Mouse (Mus musculus) heart, postnatal 10 days (tissue): Measurements from ENCODE around the gene C2cd6. TPM values are rescaled to one million over a fixed set of nuclear protein-coding genes. Genes with fewer than 3 reads are reported as not detected.

Experiments used
- DNase-seq, 2 experiments: peaks; one replicate each; pipeline ENCODE4 v3.0.0; 2021
- intact Hi-C: fragments of 180-260 bp; cut with DNase I; formaldehyde crosslinking; loops from one replicate; pipeline ENCODE4 v1.15.1; 2025
- total RNA-seq, 2 experiments: library from RNA; stranded (reverse); gene quantifications; 2 replicates each; pipeline ENCODE4 v1.2.3; 2021

C2cd6 gene
- total RNA-seq = not detected

GRCm38 (mm10) chr1:59094705-59095104 is at the start of gene C2cd6:
TSS of gene C2cd6 (minus strand) at chr1:59094900.
- DNase-seq = no peak
- intact Hi-C loops = no loop called here

DNA sequence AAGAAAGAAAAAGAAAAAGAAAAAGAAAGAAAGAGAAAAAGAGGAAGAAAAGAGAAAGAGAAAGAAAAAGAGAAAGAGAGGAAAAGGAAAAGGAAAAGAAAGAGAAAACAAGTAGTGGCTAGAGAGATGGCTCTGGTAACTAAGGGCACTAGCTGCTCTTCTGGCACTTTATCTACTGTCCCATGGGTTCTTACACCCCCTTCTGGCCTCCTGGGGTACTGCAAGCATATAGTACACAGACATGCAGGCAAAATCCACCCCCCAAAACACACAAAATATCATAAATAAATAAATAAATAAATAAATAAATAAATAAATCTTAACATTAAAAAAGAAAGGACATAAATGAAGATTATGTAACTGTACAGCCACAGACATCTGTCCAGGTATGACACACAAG is 48.1 kb upstream of the C2cd6 start:
- DNase-seq = peak; percentile 60 to 75
- intact Hi-C loops = loop anchor here (1.0 to 2.0 kb wide), 3 partner anchors 74 to 373 kb away; no protein-coding TSS in a partner anchor

DNA sequence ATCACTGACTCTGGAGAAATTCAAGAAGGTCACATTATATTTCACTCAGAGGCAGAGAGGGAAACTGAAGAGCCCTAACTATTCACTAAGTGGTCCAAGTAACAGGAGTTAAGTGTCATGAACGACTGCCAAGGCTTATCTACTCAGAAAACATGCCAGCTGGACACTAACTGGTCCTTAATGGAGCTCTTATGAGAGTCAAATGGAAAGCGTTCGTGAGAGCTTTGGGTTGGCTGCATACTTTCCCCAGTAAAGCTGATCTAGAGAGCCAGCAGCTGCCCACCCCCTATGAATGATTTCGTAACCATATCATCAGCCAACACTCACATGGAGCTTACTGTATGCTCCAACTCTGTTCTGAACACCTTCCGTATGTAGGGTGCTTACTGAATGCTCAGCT is 39.7 kb upstream of the C2cd6 start:
- intact Hi-C loops = no loop called here
- peak; percentile 54 to 64 for DNase-seq

GRCm38 (mm10) chr1:59128879-59129278 is 34.2 kb upstream of the C2cd6 start:
- intact Hi-C loops = no loop called here

DNA sequence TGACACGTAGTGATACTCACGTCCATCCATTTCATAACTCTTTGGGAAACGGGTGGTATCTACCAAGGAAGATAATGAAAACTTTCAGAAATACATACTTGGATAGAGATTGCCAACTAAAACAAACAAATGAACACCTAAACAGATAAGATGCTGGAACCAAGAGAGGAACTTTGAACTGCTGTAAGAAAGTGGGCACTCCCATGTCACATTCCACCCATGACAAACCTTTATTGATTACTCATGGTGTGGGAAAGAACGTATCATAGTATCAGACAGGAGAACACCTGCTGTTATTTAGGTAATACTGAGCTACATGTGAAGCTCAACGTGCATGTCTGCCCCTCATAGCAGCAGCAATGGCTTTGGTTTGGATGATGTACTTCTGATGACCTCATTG is 30.9 kb upstream of the C2cd6 start:
- DNase-seq = no peak
- intact Hi-C loops = no loop called here

More at GRCm38 (mm10) chr1:59128879-59129278, 34.2 kb upstream of the C2cd6 start:
- DNase-seq = no peak

DNA sequence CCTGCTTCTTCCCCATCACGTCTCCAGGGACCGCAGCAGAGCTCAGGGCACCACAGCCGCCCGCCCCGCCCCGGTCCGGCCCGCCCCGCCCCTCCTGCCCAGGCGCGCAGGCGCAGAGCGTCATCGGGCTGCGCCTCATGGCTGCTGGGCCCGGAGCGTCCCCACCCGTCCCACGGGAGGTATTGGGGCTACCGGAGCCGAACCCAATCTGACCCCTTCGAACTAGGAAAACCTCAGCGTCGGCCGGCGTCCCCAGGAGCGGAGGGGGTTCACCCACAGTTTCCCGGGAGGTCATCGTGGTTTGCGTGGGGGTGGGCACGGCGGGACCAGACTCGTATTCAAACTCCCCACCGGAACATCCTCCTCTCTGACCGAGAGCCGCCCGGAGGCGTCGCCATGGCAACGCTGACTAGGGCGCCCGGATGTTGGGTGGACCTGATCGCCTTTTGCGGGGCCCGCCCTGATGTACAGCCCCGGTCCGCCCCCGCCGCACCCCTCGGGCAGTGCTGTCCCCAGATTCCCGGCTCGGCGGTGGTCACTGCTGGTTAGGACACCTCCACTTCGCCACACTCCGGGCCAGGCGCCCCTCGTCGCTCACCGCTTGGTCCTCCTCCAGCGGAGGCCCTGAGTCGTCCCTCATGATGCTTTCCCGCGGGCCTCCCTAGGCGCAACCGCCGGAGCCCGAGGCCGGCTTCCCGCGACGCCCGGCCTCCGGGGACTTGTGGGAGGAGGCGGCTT is 25.2 kb upstream of the C2cd6 start, which contains the start of gene Tmem237:
TSS of gene Tmem237 (minus strand) at position 689 of the 738 bp plus-strand sequence.
- DNase-seq = peak; percentile 92 to 93
- intact Hi-C loops = no loop called here

- intact Hi-C loops = no loop called here
Measured at GRCm38 (mm10) chr1:59110524-59110923, 15.8 kb upstream of the C2cd6 start.

DNA sequence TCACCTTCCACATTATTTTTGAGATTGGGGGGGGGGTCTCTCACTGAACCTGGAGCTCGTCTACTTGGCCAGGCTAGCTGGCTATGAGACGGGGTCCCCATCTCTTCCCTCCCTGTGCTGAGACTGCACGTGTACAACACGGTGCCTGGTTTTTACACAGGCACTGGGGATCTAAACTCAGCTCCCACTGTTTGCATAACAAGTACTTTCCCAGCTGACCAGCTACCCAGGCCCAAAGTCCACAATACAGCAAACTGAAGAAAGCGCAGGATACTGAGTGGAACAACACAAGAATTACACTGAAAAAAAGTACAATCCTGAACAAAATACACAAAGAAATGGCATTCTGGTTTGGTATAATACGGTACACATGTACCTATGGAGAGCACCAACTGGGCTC is 7.4 kb upstream of the C2cd6 start:
- intact Hi-C loops = no loop called here

More at GRCm38 (mm10) chr1:59110524-59110923, 15.8 kb upstream of the C2cd6 start:
- no peak for DNase-seq

DNA sequence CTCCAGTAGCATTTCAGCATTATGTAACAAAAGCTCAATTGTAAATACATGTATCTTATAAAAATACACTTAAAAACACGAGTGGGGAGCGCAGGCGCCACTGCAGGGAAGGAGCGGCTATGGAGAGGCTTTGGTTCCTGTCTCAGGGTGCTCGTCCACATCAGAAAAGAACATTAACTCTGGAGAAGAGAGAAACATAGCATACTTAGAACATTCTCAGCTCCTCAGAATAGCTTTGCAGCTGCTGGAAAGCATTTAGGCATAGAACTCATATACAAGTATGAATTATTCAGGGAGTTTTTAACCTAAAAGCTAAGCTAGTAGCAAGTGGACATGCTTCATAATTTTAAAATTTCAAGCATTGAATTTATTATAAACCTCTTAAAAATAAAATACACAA is 6.3 kb upstream of the C2cd6 start:
- no peak for DNase-seq
- intact Hi-C loops = no loop called here

More for the DNA sequence above, 7.4 kb upstream of the C2cd6 start:
- DNase-seq = no peak

- DNase-seq = peak; percentile 9 to 10
- intact Hi-C loops = no loop called here
Measured at GRCm38 (mm10) chr1:59070867-59071266, 23.8 kb downstream of the C2cd6 start.

DNA sequence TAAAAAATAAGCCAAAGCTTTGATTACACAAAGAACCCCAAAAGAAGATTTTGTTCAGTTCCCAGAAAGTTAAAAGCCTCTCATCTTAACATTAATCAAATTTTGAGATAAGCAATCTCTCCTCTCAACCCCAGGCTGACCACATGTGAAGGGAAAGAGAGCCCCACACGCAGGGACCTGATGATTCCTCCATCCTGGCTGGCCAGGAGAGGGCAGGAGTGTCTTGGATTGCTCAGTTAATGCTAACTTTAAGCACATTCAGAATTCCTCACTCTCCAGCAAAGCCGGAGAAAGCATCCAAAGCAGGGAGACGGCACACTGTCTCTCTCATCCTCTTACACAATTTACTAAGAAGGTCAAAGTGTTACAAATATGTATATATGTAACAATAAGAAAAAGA is 26.7 kb downstream of the C2cd6 start:
- peak; percentile 25 to 45 for DNase-seq
- intact Hi-C loops = loop anchor here (1.0 to 2.0 kb wide), 2 partner anchors 75 to 170 kb away; no protein-coding TSS in a partner anchor

DNA sequence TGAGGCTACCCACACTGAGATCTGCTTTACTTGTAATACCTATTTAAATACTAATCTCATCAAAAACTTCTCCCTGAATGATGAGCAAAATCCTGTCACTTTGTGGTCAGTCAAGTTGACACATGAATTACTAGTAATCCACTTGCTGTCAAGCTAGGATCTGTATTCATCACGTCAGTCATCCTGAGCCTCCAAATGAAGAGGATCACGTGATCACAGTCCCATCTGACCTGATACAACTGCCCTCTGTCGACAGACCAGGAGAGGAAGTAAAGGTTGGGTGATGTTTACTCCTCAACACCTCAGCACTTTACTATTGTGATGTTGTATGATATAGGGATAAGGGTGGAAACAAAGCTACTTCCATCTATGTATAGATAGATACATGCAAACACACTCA is 31.0 kb downstream of the C2cd6 start:
- no peak for DNase-seq
- intact Hi-C loops = no loop called here

DNA sequence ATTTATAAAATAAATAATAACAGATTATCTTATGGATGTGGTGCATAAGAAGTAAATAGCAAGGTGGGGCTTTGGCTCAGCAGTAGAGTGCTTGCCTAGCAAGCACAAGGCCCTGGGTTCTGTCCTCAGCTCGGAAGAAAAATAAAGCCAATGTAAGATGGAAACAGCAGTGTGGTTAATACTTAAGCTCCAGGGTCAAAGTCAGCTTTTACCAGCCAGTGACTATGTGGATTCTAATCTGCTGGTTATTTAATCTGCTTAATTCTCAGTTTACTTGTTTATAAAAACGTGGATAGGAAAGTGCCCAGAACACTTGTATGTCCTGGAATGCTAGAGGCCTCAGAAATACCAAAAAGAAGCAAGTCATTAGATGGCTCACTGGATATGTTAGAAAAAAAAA is 37.7 kb downstream of the C2cd6 start:
- intact Hi-C loops = no loop called here
- no peak for DNase-seq

GRCm38 (mm10) chr1:59051306-59051705 is 43.4 kb downstream of the C2cd6 start:
- intact Hi-C loops = no loop called here
- DNase-seq = no peak

GRCm38 (mm10) chr1:59037723-59038122 is 57.0 kb downstream of the C2cd6 start:
- DNase-seq = no peak
- intact Hi-C loops = no loop called here

GRCm38 (mm10) chr1:59021556-59021955 is 73.1 kb downstream of the C2cd6 start:
- intact Hi-C loops = no loop called here
- no peak for DNase-seq

DNA sequence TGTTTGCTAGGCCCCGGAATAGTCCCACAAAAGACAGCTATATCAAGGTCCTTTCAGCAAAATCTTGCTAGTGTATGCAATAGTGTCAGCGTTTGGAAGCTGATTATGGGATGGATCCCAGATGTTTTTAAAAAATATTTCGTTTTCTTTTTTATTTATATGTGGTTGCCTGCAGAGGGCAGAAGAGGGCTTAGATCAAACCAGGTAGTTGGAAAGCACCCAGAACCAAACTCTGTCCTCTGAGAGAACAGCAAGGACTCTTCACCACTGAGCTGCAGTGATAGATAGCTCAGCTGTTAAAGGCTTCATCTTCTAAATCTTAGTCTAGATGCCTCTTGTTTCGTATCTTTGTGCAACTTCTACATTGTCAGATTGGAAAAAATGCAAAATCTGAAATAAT is 85.5 kb downstream of the C2cd6 start:
- peak; percentile 22 to 43 for DNase-seq
- intact Hi-C loops = loop anchor here (5.0 kb wide), 1 partner anchor 228 kb away; the partner anchor contains the start of gene Als2

Other genes with a start within 250 kb of the C2cd6 start
- 100 to 1,000 TPM; 155 to 161 TPM for gene Trak2, start 121.5 kb downstream of the C2cd6 start, total RNA-seq
- gene Stradb, start 121.4 kb downstream of the C2cd6 start, total RNA-seq = 10 to 100 TPM; 39.6 to 40.7 TPM
- 1 to 10 TPM; 4.3 to 6.2 TPM for gene Tmem237, start 25.5 kb upstream of the C2cd6 start, total RNA-seq
- under 1 TPM in 1 of 2 experiments, not detected in 1; 0.24 TPM for gene Mpp4, start 68.5 kb upstream of the C2cd6 start, total RNA-seq
- gene Als2, start 142.3 kb upstream of the C2cd6 start, total RNA-seq = 10 to 100 TPM; 10.7 to 11.0 TPM
- gene Cdk15, start 162.0 kb upstream of the C2cd6 start, total RNA-seq = under 1 TPM in 1 of 2 experiments, not detected in 1; 0.22 TPM